In the genomic region with DNA sequence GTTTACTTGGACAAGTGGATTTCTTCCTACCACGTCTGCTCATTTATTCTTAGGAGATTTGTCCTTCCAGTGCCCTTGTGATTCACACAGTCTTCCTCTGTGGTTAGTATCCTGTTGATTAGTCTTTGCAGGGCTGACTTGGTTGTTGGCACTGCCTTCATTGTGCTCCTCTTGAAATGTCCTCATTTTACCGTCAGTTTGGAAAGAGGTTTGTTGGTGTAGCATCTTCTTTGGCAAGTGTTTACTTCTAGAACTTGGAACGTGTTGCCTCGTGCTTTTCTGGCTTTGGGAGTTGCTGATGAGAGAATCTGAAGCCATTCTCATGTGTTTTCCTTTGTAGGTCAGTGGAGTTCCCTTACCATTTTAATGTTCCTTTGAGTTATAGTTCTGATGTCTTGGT, we compare ENCODE assay signal across 19 mouse cellular contexts.
"Had no signal": no experiment of that assay in that cellular context is flagged by ENCODE, and none has a peak within 500 bp of the region (broad histone marks: within the 10 kb centered on the region; RNA-seq: fewer than 3 reads in every experiment).

No protein-coding gene starts in this region.

- H3K9me3 ChIP-seq: lung, embryonic 15.5 days; midbrain, embryonic 10.5 days; midbrain, embryonic 12.5 days; neural tube, embryonic 13.5 days; neural tube, embryonic 15.5 days; stomach, embryonic 15.5 days had no signal

- H3K9ac ChIP-seq: lung, embryonic 15.5 days; midbrain, embryonic 12.5 days; neural tube, embryonic 13.5 days; neural tube, embryonic 15.5 days; stomach, embryonic 15.5 days had no signal

- H3K4me3 ChIP-seq: lung, embryonic 15.5 days; midbrain, embryonic 10.5 days; midbrain, embryonic 12.5 days; myocyte; neural tube, embryonic 13.5 days; neural tube, embryonic 15.5 days; stomach, embryonic 15.5 days had no signal

- H3K4me1 ChIP-seq: lung, embryonic 15.5 days; midbrain, embryonic 12.5 days; stomach, embryonic 15.5 days had no signal

- H3K27me3 ChIP-seq: lung, embryonic 15.5 days; midbrain, embryonic 12.5 days; neural tube, embryonic 13.5 days; neural tube, embryonic 15.5 days; stomach, embryonic 15.5 days had no signal

- DNase-seq: lung, adult 18-20 months; midbrain, embryonic 14.5 days; retina, postnatal 1 day; right cerebral cortex, adult 18-20 months; right cerebral cortex, postnatal 25 days; right cerebral cortex, postnatal 4 days; thymus, adult 2 months; thymus, postnatal 25 days; thymus, postnatal 4 days had no signal

- H3K4me2 ChIP-seq: lung, embryonic 15.5 days; midbrain, embryonic 12.5 days; neural tube, embryonic 13.5 days; neural tube, embryonic 15.5 days; stomach, embryonic 15.5 days had no signal

- H3K27ac ChIP-seq: lung, embryonic 15.5 days; midbrain, embryonic 10.5 days; midbrain, embryonic 12.5 days; neural tube, embryonic 13.5 days; neural tube, embryonic 15.5 days; stomach, embryonic 15.5 days; stomach, postnatal 0 days had no signal

- H3K36me3 ChIP-seq: lung, embryonic 15.5 days; midbrain, embryonic 10.5 days; midbrain, embryonic 12.5 days; neural tube, embryonic 13.5 days; neural tube, embryonic 15.5 days; stomach, embryonic 15.5 days had no signal

- ATAC-seq: lung, postnatal 0 days; midbrain, embryonic 16.5 days had no signal
